Mouse (Mus musculus) heart, adult 2 months (tissue): ENCODE measurements at regions not wholly inside any gene's neighbourhood (a gene's known extent, or its start where the extent isn't known, plus 50 kb on each side); places are given as distances from the start of the nearest gene placed in this dataset.

Experiments
- DNase-seq, 2 experiments: peaks; one replicate each; pipeline ENCODE4 v3.0.0; 2021
- H3K27ac ChIP-seq: fragments of 200-600 bp; 2 replicates; pipeline ENCODE4 v1.8.1; 2022
- H3K27me3 ChIP-seq: fragments of 200-500 bp; 2 replicates; pipeline ENCODE4 v1.6.1; 2012; ENCODE audit warnings: mild to moderate bottlenecking, low read length, inconsistent platforms, mixed read lengths; ENCODE audit not compliant: control insufficient read depth, insufficient read depth
- H3K36me3 ChIP-seq: fragments of 200-500 bp; 2 replicates; pipeline ENCODE4 v1.6.1; 2012; ENCODE audit warnings: low read length, inconsistent platforms; ENCODE audit not compliant: control insufficient read depth, insufficient read depth
- H3K4me1 ChIP-seq: fragments of 200-500 bp; 2 replicates; pipeline ENCODE4 v1.6.1; 2011; ENCODE audit warnings: low read length; ENCODE audit not compliant: control insufficient read depth, insufficient read depth
- H3K4me3 ChIP-seq: fragments of 200-600 bp; 2 replicates; pipeline ENCODE4 v1.8.1; 2022
- H3K79me2 ChIP-seq: fragments of 200-500 bp; replicated peaks from 2 replicates; pipeline ENCODE4 v1.6.1; 2012; ENCODE audit warnings: mild to moderate bottlenecking, inconsistent platforms, low read length, moderate library complexity, mixed read lengths; ENCODE audit not compliant: control insufficient read depth, insufficient read depth
- H3K9ac ChIP-seq: fragments of 200-500 bp; 2 replicates; pipeline ENCODE4 v1.6.1; 2012; ENCODE audit warnings: low read depth, mild to moderate bottlenecking, control low read depth, inconsistent platforms, low read length, mixed read lengths
- CTCF ChIP-seq: fragments of 200-600 bp; IDR thresholded peaks from 2 replicates; pipeline ENCODE4 v1.8.1; 2022; ENCODE audit warnings: antibody characterized with exemption, mild to moderate bottlenecking, moderate library complexity
- EP300 ChIP-seq: fragments of 200-500 bp; IDR thresholded peaks from 2 replicates; pipeline ENCODE4 v1.6.1; 2011; ENCODE audit warnings: low read depth, low read length, control low read depth; ENCODE audit not compliant: insufficient read depth
- POLR2A ChIP-seq: fragments of 200-500 bp; IDR thresholded peaks from 2 replicates; pipeline ENCODE4 v1.6.1; 2011; ENCODE audit warnings: mild to moderate bottlenecking, low read depth, low read length, control low read depth; ENCODE audit not compliant: insufficient read depth
- WGBS: fragments of 180-500 bp; shearing (Covaris S2); methylation state at CpG from one replicate; pipeline ENCODE4 v1.1.7; 2018; 5-methylcytosine and 5-hydroxymethylcytosine counted together
- intact Hi-C: fragments of 180-260 bp; cut with DNase I; formaldehyde crosslinking; loops from one replicate; pipeline ENCODE4 v1.15.1; 2025

DNA sequence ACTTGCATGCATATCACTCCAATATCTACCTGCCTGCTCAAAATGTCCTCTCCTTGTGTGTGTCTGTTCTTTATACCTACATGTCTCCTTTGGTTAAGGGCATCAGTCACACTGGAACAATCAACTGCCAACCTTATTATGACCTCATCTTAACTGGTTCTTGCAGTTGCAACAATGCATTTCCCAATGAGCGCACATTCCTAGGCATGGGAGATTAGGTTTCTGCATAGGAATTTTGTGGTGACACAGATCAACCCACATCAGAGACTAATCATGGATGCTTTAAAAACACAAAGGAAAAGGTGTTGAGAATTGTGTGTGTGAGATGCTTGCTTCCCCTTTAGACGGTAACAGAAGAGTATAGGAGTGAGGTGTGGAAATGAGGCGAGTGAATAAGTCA lies 171.3 kb upstream of the Nectin3 start:
- Histone ChIP-seq H3K27ac (no peak overlapping the region), H3K27me3 (no peaks in the 10 kb centered on the region), H3K36me3 (no peaks in the 10 kb centered on the region), H3K4me3 (no peak overlapping the region), H3K79me2 (no peaks in the 10 kb centered on the region), H3K4me1 (no peaks in the 10 kb centered on the region), H3K9ac (no peak overlapping the region)
- 83% methylated on average over 3 of the region's 3 CpGs for WGBS
- intact Hi-C loops = no loop called here
- no peak for DNase-seq
- no peak for TF ChIP-seq CTCF
- no peak for TF ChIP-seq EP300
- TF ChIP-seq POLR2A = no peak

DNA sequence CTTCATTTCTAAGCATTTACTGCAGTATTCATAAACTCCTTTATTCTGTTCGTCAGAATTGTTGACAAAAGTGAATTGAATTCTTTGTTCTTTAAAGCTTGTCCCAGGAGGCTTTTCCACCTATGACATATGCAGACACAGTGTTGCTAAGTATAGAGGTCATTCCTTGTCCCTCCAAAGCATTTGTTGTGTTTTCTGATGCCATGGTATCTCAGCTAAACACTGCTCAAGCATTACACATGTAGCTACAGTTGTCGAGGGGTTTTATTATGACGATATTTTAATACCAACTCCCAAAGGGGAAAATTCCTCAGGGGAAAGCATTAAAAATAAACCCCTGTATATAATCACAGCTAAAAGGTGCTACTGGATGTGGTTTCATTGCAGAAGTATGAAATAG lies 167.2 kb upstream of the Nectin3 start:
- no peak for DNase-seq
- Histone ChIP-seq H3K27me3 (no peaks in the 10 kb centered on the region), H3K9ac (no peak overlapping the region), H3K27ac (no peak overlapping the region), H3K4me3 (no peak overlapping the region), H3K4me1 (no peaks in the 10 kb centered on the region), H3K79me2 (no peaks in the 10 kb centered on the region), H3K36me3 (no peaks in the 10 kb centered on the region)
- 58% methylated on average over 3 of the region's 3 CpGs for WGBS
- intact Hi-C loops = no loop called here
- no peak for TF ChIP-seq POLR2A
- TF ChIP-seq EP300 = no peak
- no peak for TF ChIP-seq CTCF

DNA sequence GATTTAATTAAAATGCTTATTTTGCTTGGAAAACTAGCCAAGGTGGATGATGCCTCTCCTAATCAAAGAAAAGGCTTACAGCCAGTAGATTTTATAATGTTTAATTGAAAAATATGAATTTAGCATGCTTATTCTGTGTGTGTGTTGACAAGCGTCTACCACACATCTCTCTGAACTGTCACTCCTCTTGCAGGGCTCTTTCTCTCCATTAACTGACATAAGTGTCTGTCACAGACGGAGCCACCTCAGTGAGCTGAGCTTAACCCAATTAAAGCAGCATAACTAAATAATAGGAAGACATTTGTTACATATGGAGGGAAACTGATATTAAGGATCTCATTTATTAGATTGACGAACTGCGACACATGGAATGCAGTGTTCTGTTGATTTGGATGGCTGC lies 164.7 kb upstream of the Nectin3 start:
- intact Hi-C loops = no loop called here
- no peak overlapping the region for H3K27ac ChIP-seq
- no peaks in the 10 kb centered on the region for H3K27me3 ChIP-seq
- H3K4me3 ChIP-seq = no peak overlapping the region
- H3K79me2 ChIP-seq = no peaks in the 10 kb centered on the region
- no peaks in the 10 kb centered on the region for H3K36me3 ChIP-seq
- H3K9ac ChIP-seq = no peak overlapping the region
- 88% methylated on average over 4 of the region's 4 CpGs for WGBS
- H3K4me1 ChIP-seq = no peaks in the 10 kb centered on the region
- no peak for TF ChIP-seq EP300
- TF ChIP-seq CTCF = no peak
- TF ChIP-seq POLR2A = no peak
- DNase-seq = no peak

DNA sequence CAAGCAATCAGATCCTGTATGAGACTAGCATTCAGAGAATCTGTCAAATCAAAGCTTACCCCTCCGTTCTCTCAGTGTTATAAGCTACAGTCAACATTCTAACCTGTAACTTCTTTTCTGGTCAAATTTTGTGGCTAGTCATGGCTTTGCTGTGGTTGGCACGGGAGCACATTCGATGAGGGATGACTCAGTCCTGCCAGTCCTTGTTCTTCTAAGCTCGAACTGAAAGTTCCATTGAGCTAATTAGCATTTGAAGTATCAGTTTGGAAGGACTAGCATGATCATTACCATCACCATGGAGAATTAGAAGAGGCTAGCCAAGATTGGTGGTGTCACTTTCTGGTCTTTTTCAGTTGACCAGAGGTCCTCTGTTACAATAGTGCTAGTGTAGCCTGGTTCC lies 156.7 kb upstream of the Nectin3 start:
- 85% methylated on average over 4 of the region's 4 CpGs for WGBS

DNA sequence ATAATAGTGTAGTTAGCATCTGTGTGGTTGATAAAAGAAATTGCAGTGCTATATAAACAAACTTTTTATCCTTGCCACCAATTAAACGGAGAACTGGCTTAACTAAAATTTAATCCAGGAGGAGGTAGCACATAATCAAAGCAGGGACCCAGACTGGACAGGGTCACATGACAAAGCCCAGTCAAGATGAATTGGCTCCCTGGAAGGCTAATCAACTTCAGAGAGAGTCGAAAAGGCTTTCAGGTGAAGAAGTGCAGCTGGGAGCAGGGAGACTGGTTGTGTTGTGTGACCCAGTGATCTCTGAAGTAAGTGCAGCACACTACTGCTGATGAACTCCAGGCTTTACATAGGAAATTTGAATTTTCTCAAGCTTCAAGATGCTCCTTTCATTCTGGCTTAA lies 127.5 kb upstream of the Nectin3 start:
- H3K9ac ChIP-seq = no peak overlapping the region
- no peaks in the 10 kb centered on the region for H3K4me1 ChIP-seq
- H3K27ac ChIP-seq = no peak overlapping the region
- DNase-seq = no peak
- H3K36me3 ChIP-seq = no peaks in the 10 kb centered on the region
- no peak overlapping the region for H3K4me3 ChIP-seq
- no peak for TF ChIP-seq CTCF
- TF ChIP-seq POLR2A = no peak
- TF ChIP-seq EP300 = no peak
- H3K79me2 ChIP-seq = no peaks in the 10 kb centered on the region
- intact Hi-C loops = no loop called here
- H3K27me3 ChIP-seq = 0 out of 2 replicates have a peak, but pooled peaks cover 2% of the 10 kb centered on the region
- WGBS = 49% methylated on average over 2 of the region's 2 CpGs

More for the DNA sequence above, 156.7 kb upstream of the Nectin3 start:
- Histone ChIP-seq H3K27me3 (no peaks in the 10 kb centered on the region), H3K4me1 (no peaks in the 10 kb centered on the region), H3K36me3 (no peaks in the 10 kb centered on the region), H3K79me2 (no peaks in the 10 kb centered on the region), H3K4me3 (no peak overlapping the region), H3K27ac (no peak overlapping the region), H3K9ac (no peak overlapping the region)
- TF ChIP-seq POLR2A = no peak
- no peak for TF ChIP-seq EP300
- TF ChIP-seq CTCF = no peak
- intact Hi-C loops = no loop called here
- DNase-seq = no peak

DNA sequence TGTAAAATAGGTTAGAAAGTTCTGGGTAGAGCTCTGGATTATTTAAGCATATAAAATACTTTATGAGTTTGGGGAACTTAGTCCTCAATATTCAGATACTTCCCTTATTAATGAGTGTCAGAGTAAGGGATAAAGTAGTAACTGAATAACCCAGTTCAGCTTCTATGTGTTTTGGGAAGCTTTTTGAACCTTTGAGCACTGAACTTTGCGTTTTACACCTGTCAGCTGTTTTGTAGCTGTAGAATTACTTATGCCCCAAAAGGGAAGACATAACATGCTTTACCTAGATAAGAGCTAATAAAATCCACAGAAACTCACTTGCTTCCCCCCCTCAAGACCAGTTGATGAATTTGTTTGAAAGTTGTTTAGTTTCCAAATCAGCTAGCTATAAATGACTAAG lies 124.9 kb upstream of the Nectin3 start:
- Histone ChIP-seq H3K79me2 (no peaks in the 10 kb centered on the region), H3K36me3 (no peaks in the 10 kb centered on the region), H3K4me3 (no peak overlapping the region), H3K27me3 (0 out of 2 replicates have a peak, but pooled peaks cover 2% of the 10 kb centered on the region), H3K4me1 (no peaks in the 10 kb centered on the region), H3K27ac (no peak overlapping the region), H3K9ac (no peak overlapping the region)
- TF ChIP-seq CTCF (no peak), EP300 (no peak), POLR2A (no peak)
- intact Hi-C loops = no loop called here
- WGBS = 78% methylated on average over 1 of the region's 1 CpGs
- no peak for DNase-seq
